Mouse (Mus musculus) neutrophil, adult 5-6 weeks (primary cell): ENCODE data around the gene Pitpna. TPM values are rescaled to one million over a fixed set of nuclear protein-coding genes. Genes with fewer than 3 reads are reported as not detected.
A peak's percentile ranks its signal among the peaks of the same experiment; 100 is the strongest.

Experiments
- ATAC-seq: fragments of 151-379, 151-347 bp; 2 replicates; pipeline ENCODE4 v1.8.0; 2017; ENCODE audit warnings: mild to moderate bottlenecking, moderate TSS enrichment; ENCODE audit not compliant: insufficient number of reproducible peaks, poor library complexity, low FRiP score, severe bottlenecking; ENCODE audit errors: extremely low read depth
- total RNA-seq: library from RNA; stranded (forward); fragments of 200-1000 nt; gene quantifications from 2 replicates; pipeline ENCODE4 v1.2.3, GENCODE M21; 2017

The Pitpna gene
- total RNA-seq, 1 experiment from 2014 or later = 88.9 TPM

- no peak for ATAC-seq
Observed at GRCm38 (mm10) chr11:75561410-75561791, 26.5 kb upstream of the Pitpna start.

- no peak for ATAC-seq
Observed at GRCm38 (mm10) chr11:75562840-75563239, 25.1 kb upstream of the Pitpna start.

- ATAC-seq = no peak
Observed at GRCm38 (mm10) chr11:75563851-75564548, 23.9 kb upstream of the Pitpna start.

- ATAC-seq = no peak
Observed at GRCm38 (mm10) chr11:75565849-75566248, 22.0 kb upstream of the Pitpna start.

DNA sequence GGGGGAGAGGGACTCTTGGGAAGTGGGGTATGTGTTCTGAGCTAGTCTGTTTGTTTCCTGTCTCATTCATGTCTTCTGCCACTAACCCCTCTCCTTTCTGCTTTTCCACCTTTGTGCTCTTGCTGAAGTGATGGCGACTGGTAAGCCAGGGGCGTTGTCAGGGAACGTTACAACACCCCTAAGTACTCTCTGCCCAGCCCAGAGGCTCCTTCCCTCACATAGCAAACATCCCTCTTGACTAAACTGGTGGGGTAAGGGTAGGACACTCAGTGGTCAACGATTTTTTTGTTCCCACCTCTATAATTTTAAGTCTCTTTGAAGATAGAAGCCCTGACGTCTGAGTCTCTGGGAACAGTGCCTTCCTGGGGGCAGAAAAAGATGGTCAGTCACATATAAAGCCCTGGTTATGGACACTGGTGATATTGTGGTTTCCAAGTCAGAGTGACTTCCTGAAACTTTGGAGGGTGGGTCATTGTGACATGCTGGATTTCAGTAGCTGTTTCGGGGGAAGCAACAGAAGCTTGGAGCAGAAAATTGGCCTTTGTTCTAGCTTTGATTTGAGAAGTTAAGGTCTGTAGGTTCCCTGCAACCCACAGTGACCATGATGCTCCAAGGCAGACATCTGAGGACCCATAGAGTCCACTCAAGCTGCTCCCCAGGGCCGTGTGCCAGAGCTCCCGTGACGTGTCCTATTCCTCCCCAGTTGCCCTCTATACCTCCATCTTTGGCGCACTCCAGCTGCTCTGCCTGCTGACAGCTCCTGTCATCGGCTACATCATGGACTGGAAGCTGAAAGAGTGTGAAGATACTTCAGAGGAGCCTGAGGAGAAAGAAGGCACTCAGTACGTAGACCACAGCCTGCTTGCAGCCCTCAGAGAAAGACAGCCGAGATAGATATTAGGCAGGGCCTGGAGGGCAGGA, 21.4 kb upstream of the Pitpna start:
- ATAC-seq = no peak

DNA sequence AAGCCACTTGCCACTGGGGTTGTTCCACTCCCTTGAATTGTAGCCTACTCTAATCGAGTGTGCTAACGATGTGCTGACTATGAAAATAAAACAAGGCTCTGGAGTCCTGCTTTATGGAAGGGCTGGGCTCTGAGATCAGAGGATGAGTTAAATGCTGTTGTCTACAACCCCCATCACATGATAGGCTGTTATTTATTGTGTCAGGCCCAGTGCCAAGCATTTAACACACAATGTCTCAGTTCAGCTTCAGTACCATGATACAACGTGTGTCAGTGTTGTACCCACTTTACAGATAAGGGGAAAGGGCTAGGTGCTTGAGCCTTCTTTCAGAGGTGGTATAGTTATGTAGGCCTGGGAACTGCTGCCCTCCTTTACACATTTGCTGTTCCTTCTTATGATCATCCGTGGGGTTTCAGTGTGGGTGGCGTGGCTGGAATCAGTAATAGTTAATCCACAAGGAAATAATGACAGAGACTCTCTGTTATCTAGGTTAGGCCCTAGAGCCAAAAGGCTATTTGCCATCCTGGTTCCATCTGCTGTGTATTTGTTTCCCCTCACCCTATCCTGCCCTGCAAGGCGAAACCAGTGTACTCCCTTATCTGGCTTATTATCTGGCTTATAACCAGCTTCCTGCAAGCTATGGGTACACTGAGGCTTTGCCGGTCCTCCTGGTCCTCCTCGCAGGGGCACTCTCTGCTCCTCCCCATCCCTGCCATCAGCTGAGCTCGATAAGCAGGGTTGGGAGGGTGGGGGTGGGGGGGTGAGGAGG, 20.4 kb upstream of the Pitpna start:
- ATAC-seq = no peak

DNA sequence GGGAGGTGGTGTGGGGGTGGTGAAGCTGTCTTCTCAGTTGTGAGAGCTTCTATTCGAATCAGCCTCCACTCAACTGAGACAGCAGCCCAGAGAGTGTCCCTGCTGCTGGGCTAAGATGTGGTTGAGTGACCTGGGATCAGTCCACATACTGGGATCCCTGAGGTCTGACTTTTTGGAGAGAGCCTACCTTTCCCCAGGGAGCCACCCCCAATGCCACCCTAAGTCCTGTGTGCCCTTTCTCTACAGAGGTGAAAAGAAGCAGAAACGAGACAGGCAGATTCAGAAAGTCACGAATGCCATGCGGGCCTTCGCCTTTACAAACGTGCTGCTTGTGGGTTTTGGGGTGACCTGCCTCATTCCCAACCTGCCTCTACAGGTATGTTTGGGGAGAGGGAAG, 19.8 kb upstream of the Pitpna start:
- no peak for ATAC-seq

DNA sequence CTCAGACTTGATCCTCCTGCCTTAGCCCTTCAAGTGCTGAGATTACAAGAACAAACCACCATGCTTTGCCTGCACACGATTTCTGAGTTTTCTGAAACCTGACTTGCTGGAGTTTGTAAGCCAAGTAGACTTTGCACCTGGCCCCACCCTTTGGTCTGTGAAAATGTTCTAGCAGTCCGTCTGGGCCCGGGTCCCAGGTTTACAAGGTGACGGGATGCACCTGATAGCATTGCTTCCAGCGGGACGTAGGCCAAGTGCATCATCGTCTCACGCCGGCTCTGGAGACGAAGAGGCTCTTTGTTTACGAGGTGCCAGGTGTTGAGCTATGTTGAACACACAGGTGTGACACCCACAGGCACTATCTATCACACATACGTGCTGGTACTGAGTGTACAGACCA, 18.9 kb upstream of the Pitpna start:
- ATAC-seq = no peak

- ATAC-seq = no peak
Observed at GRCm38 (mm10) chr11:75570375-75571125, 17.3 kb upstream of the Pitpna start.

GRCm38 (mm10) chr11:75571126-75571990, 16.5 kb upstream of the Pitpna start:
- peak; percentile 51 for ATAC-seq

GRCm38 (mm10) chr11:75572301-75572791, 15.6 kb upstream of the Pitpna start:
- no peak for ATAC-seq

GRCm38 (mm10) chr11:75572854-75573650, 14.8 kb upstream of the Pitpna start:
- peak; percentile 74 for ATAC-seq

GRCm38 (mm10) chr11:75574378-75575123, 13.3 kb upstream of the Pitpna start:
- ATAC-seq = no peak

DNA sequence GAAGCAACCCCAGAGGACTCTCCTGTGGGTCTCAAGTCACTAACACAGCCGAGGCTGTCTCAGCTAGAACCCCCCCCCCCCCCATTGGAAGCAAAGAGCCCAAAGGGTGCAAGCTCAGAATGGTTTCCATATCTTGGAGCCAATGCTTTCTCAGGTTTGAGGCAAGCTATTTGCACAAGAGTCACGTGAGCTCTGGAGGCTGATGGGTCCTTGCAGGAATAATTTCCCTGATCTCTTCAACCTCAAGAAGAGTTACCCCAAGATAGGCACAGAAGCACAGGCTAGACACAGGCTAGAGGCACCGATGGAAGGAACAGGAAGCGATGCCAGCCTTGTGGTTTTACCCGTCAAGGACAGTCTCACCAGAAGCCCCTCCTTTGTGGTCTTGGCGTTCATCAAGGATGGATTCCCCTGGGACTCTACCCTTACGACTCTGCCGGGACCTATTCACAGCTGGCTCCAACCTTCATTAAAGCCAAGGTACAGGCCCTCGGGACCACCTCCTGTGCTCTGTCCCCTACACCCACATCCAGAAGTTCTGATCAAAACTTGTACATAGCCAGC, 12.3 kb upstream of the Pitpna start:
- ATAC-seq = no peak

DNA sequence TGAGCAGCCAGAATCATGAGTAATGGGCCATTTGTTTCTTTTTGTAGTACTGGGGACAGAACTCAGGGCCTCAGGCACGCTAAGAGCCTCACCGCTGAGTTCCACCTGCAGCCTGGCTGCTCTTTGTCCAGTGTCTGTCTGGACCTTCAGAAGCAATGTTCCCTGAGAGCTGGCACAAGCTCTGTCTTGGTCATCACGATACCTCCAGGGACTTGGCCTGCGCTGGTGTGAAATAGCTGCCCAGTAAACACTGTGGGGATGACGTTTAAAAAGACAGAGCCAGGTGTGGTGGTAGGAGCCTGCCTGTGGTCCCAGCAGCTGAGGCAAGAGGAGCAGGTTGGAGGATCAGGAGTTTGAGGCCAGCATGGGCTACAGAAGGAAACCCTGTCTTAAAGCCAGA, 9.3 kb upstream of the Pitpna start:
- no peak for ATAC-seq

DNA sequence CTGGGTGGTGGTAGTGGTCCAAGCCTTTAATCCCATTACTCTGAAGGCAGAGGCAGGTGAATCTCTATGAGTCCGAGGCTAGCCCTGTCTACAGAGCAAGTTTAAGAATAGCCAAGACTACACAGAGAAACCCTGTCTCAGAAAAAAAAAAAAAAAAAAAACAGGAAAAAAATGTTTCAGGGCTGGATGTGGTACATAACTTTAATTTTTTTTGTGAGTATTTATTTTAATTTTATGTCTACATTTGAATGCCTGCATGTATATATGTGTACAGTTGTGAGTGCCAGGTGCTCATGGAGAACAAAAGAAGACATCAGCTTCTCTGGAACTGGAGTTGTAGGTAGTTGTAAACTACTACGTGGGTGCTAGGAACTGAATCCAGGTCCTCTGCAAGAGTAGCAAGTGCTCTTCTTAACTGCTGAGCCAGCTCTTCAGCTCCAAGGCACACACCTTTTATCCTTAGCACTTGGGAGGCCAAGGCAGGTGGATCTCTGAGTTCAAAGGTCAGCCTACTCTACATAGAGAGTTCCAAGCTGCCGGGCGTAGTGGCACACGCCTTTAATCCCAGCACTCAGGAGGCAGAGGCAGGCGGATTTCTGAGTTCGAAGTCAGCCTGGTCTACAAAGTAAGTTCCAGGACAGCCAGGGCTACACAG, 6.3 kb upstream of the Pitpna start:
- no peak for ATAC-seq
